Mouse (Mus musculus) stomach, postnatal 0 days (tissue): ENCODE measurements around the gene Lrrc49. TPM values are rescaled to one million over a fixed set of nuclear protein-coding genes. Genes with fewer than 3 reads are reported as not detected.

Experiments used
- ATAC-seq: fragments of 200-750 bp; cut with Nextera tagmentation; 2 replicates; pipeline ENCODE4 v1.8.0; 2017; ENCODE audit not compliant: low FRiP score, low TSS enrichment
- DNase-seq: peaks from one replicate; pipeline ENCODE4 v3.0.0-alpha.2; 2016; ENCODE audit warnings: low spot score
- H3K27ac ChIP-seq: fragments of 300-500 bp; sonication (generic); replicated peaks from 2 replicates; pipeline ENCODE4 v1.5.1; 2014; ENCODE audit warnings: mild to moderate bottlenecking, control low read depth
- H3K27me3 ChIP-seq: fragments of 300-500 bp; sonication (generic); 2 replicates; pipeline ENCODE4 v1.6.1; 2014; ENCODE audit warnings: low read length; ENCODE audit not compliant: control insufficient read depth, insufficient read depth
- H3K36me3 ChIP-seq: fragments of 300-500 bp; sonication (generic); 2 replicates; pipeline ENCODE4 v1.6.1; 2014; ENCODE audit warnings: low read length, mixed read lengths; ENCODE audit not compliant: control insufficient read depth, insufficient read depth
- H3K4me1 ChIP-seq: fragments of 300-500 bp; sonication (generic); replicated peaks from 2 replicates; pipeline ENCODE4 v1.6.1; 2014; ENCODE audit warnings: antibody characterized with exemption; ENCODE audit not compliant: control insufficient read depth, insufficient read depth
- H3K4me2 ChIP-seq: fragments of 300-500 bp; sonication (generic); replicated peaks from 2 replicates; pipeline ENCODE4 v1.6.1; 2014; ENCODE audit warnings: low read depth, mild to moderate bottlenecking, control low read depth, moderate library complexity
- H3K4me3 ChIP-seq: fragments of 300-500 bp; sonication (generic); 2 replicates; pipeline ENCODE4 v1.5.1; 2014; ENCODE audit warnings: low read depth, low read length, control low read depth
- H3K9ac ChIP-seq: fragments of 300-500 bp; sonication (generic); 2 replicates; pipeline ENCODE4 v1.6.1; 2014; ENCODE audit warnings: mild to moderate bottlenecking, low read length, control low read depth, mixed read lengths
- H3K9me3 ChIP-seq: fragments of 300-500 bp; sonication (generic); 2 replicates; pipeline ENCODE4 v1.6.1; 2016; ENCODE audit warnings: low read length; ENCODE audit not compliant: control insufficient read depth
- CTCF ChIP-seq: IDR thresholded peaks from 2 replicates; pipeline ENCODE4 v1.5.1; 2016; ENCODE audit warnings: antibody characterized with exemption, low read depth, mild to moderate bottlenecking, moderate library complexity
- EP300 ChIP-seq: optimal IDR thresholded peaks from 2 replicates; pipeline ENCODE3; 2016; ENCODE audit warnings: antibody characterized with exemption
- WGBS: fragments of 180-500 bp; shearing (Covaris S2); extraction: QIAGEN DNeasy Blood & Tissue Kit; methylation state at CpG from one replicate; pipeline ENCODE4 v1.1.7; 2014; 5-methylcytosine and 5-hydroxymethylcytosine counted together
- polyA plus RNA-seq: library from polyadenylated mRNA; unstranded; fragments of >200 nt; fragmentation: Nextera tagmentation; extraction: Ambion mirVana; gene quantifications from 2 replicates; pipeline ENCODE4 v1.2.1, GENCODE M21; 2015

Gene Lrrc49
- polyA plus RNA-seq, 1 experiment from 2014 or later = 10.5 TPM

DNA sequence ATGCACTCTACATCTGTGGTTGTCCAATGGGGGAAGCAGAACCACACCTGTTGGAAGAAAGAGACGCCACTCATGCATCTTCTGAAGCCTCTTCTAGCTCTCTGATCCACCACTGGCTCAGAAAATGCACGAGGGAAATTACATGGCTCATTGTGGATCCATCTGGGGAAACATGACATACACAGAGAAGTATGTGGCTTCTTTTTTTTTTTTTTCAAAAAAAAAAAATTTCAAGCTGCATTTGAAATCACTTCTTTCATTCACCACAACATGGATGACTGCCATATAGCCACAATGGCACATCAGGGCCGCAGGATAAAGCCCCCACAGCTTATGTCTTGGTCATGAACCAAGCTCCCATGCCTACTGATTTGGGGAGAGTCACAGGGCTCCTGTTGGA lies 159.7 kb downstream of the Lrrc49 start:
- H3K4me2 ChIP-seq = no peak overlapping the region
- TF ChIP-seq EP300 (no peak), CTCF (no peak)
- 0 out of 2 replicates have a peak, but pooled peaks cover 4% of the 10 kb centered on the region for H3K4me1 ChIP-seq
- DNase-seq (no peak), ATAC-seq (no peak)
- no peaks in the 10 kb centered on the region for H3K9me3 ChIP-seq
- H3K27ac ChIP-seq = no peak overlapping the region
- no peaks in the 10 kb centered on the region for H3K36me3 ChIP-seq
- H3K4me3 ChIP-seq = no peak overlapping the region
- WGBS = 56% methylated on average over 3 of the region's 3 CpGs
- H3K27me3 ChIP-seq = no peaks in the 10 kb centered on the region
- H3K9ac ChIP-seq = no peak overlapping the region

DNA sequence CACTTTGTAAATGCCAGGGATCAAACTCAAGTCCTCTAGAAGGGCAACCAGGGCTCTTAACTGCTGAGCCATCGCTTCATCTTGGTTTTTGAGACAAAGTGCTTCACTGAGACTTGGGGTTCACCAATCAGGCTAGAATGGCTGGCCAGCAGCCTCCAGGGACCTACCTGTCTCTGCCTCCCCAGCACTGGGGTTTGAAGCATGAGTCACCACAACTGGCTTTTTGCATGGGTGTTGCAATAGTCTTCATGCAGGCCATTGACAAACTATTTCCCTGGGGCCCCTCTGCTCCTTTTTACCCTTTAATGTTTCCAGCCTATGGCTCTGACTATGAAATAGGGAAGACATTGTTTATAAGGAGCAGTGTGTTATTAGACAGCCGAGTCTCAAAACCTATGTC lies 160.1 kb downstream of the Lrrc49 start:
- 80% methylated on average over 2 of the region's 2 CpGs for WGBS
- H3K4me1 ChIP-seq = 0 out of 2 replicates have a peak, but pooled peaks cover 4% of the 10 kb centered on the region
- no peaks in the 10 kb centered on the region for H3K27me3 ChIP-seq
- H3K36me3 ChIP-seq = no peaks in the 10 kb centered on the region
- TF ChIP-seq EP300 = no peak
- no peak for TF ChIP-seq CTCF
- ATAC-seq (no peak), DNase-seq (no peak)
- H3K27ac ChIP-seq = no peak overlapping the region
- H3K4me3 ChIP-seq = no peak overlapping the region
- H3K4me2 ChIP-seq = no peak overlapping the region
- H3K9ac ChIP-seq = no peak overlapping the region
- no peaks in the 10 kb centered on the region for H3K9me3 ChIP-seq

DNA sequence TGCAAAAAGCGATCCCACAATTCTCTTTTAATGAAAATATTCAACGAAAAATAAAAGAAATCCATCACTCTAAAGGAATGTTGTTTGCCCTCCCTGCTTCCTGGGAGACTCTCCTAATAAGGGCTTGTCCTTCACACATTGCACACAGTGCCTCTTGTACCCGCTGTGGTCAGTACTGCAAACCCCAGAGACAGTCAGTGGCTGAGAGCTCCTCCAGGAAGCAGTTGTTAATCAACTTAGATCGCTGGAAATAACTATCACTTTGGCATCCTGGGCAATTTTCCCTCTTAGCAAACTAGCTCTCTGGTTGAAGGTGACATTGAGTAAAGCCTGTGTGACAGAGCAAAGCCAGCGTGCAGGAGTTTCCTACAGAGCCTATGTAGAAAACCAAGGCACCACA lies 160.9 kb downstream of the Lrrc49 start:
- H3K27ac ChIP-seq = no peak overlapping the region; the same call in 1 of the 2 replicates
- DNase-seq = no peak
- no peak overlapping the region for H3K4me3 ChIP-seq
- no peak for TF ChIP-seq CTCF
- no peak for TF ChIP-seq EP300
- H3K27me3 ChIP-seq = no peaks in the 10 kb centered on the region
- no peaks in the 10 kb centered on the region for H3K9me3 ChIP-seq
- ATAC-seq = no peak
- WGBS = 50% methylated on average over 5 of the region's 5 CpGs
- 0 out of 2 replicates have a peak, but pooled peaks cover 4% of the 10 kb centered on the region for H3K4me1 ChIP-seq
- H3K4me2 ChIP-seq = no peak overlapping the region
- H3K9ac ChIP-seq = no peak overlapping the region
- H3K36me3 ChIP-seq = no peaks in the 10 kb centered on the region

DNA sequence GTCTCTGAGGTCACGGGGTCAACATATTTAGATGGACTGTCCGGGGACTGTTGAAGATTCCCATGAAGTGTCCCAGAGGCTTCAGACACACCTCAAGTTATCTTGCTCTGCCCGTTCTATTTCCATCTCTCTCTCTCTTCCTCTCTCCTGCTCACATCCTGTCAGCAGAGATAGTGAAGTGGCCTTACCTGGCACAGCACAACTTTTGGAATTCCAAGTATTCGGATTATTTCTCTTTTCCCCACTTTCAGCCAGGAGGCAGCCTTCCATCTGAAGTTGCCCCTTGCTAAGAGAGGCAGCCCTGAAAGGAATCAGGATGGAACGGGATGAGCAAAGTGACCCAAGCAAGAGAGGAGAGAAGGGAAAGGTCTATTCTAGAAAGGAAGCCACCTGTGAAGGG lies 161.8 kb downstream of the Lrrc49 start:
- DNase-seq (no peak), ATAC-seq (no peak)
- Histone ChIP-seq H3K27me3 (no peaks in the 10 kb centered on the region), H3K4me2 (no peak overlapping the region), H3K4me3 (no peak overlapping the region), H3K9me3 (no peaks in the 10 kb centered on the region), H3K4me1 (0 out of 2 replicates have a peak, but pooled peaks cover 4% of the 10 kb centered on the region), H3K9ac (no peak overlapping the region), H3K36me3 (no peaks in the 10 kb centered on the region), H3K27ac (no peak overlapping the region)
- TF ChIP-seq CTCF (no peak), EP300 (no peak)
- WGBS = 61% methylated on average over 5 of the region's 5 CpGs

DNA sequence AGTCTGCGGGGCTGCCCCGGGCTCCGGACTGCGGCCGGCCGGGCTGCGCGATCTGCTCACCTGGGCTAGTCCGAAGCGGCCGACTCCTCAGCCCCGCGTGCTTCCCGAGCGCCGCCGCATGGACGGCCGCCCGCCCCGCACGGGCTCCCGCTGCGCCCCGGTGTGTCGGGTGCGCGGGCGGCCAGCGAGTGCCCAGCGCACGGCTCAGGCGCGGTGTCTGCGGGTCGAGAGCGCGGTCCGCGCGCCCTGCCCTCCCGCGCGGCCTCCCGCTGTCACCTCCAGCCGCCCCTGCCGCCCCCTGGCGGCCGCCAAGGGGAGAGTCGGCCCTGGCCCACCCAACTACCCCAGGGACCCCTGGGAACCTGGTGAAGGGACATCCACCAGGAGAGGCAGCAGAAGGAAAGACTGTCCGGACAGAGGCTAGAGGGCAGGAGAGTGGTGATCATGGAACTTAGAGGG lies 166.1 kb downstream of the Lrrc49 start, which contains the start of gene Thsd4:
Gene Thsd4 (minus strand): TSS at position 241 of the 459 bp plus-strand sequence.
- peak; percentile 82 for TF ChIP-seq CTCF
- TF ChIP-seq EP300 = no peak
- Histone ChIP-seq H3K9me3 (no peaks in the 10 kb centered on the region), H3K4me1 (peaks cover 5% of the 10 kb centered on the region; the same call in 1 of the 2 replicates), H3K36me3 (no peaks in the 10 kb centered on the region), H3K4me2 (peak within 1 kb of the TSS; percentile 88), H3K27ac (peak within 1 kb of the TSS; percentile 69), H3K9ac (peak within 1 kb of the TSS; percentile 80), H3K4me3 (peak within 1 kb of the TSS; percentile 66), H3K27me3 (no peaks in the 10 kb centered on the region)
- peak; percentile 73 for DNase-seq
- WGBS = under 1% methylated on average over 46 of the region's 51 CpGs
- ATAC-seq = peak; percentile 70

DNA sequence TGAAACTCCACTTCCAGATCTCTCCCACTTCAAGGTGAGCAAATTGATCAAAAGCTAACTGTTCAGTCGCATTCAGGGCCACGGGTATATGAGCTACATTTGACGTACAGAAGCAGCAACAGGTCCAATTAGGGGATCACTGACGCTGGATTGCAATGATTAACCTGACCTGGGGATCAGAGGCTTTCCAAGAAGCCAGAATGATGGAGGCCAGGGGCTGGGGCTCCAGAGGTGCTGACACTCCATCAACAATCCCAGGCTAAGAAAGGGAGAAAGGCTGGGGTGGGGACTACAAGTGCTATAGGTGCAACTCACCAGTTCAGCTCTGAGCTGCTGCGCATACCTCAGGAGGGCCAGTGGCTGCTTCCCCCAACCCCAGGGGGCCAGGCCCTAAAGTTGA lies 166.8 kb downstream of the Lrrc49 start:
- no peaks in the 10 kb centered on the region for H3K27me3 ChIP-seq
- H3K4me3 ChIP-seq = peak overlapping the region; percentile 66
- peak overlapping the region; percentile 88 for H3K4me2 ChIP-seq
- no peak for DNase-seq
- no peaks in the 10 kb centered on the region for H3K36me3 ChIP-seq
- H3K4me1 ChIP-seq = peaks cover 7% of the 10 kb centered on the region; the same call in 1 of the 2 replicates
- 0 out of 2 replicates have a peak overlapping the region, but pooled peaks have one; percentile 13 for H3K27ac ChIP-seq
- peak overlapping the region; percentile 80 for H3K9ac ChIP-seq
- no peak for TF ChIP-seq EP300
- no peak for TF ChIP-seq CTCF
- no peak for ATAC-seq
- WGBS = 49% methylated on average over 5 of the region's 5 CpGs
- H3K9me3 ChIP-seq = no peaks in the 10 kb centered on the region
